Mouse (Mus musculus): ENCODE results near the gene Cfap126. TPM values are rescaled to one million over a fixed set of nuclear protein-coding genes. Genes with fewer than 3 reads are reported as not detected.
A peak's percentile ranks its signal among the peaks of the same experiment; 100 is the strongest.
"Not testable (repeated sequence)": the region's sequence is repeated elsewhere in the genome, so short reads cannot be mapped to it uniquely, and the experiment has no call there.

The Cfap126 gene
- polyA plus RNA-seq, 1 experiment from 2014 or later = 2.1 TPM

DNA sequence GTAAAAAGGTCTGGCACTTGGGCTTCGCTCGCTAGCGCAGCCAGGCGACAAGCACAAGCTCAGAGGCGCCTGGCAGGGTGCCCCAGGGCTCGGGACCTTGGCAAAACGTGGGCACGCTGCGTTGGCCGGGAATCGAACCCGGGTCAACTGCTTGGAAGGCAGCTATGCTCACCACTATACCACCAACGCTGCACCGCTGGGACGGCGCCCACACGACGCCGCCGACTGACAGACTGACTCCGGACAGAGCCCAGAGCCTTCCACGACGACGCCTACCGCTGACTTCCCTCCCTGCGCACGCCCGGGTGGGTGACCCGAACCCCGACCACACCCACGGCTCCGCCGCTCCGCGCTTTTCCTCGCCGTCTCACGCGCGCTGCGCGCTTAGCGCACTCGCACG lies 41.5 kb upstream of the Cfap126 start:
- H3K27me3 ChIP-seq (ENCODE audit: control insufficient read depth, insufficient read depth, low read length) = peaks cover 16% of the 10 kb centered on the region
- H3K4me2 ChIP-seq (ENCODE audit: low read depth, low read length); H3K36me3 ChIP-seq (ENCODE audit: control insufficient read depth, insufficient read depth, low read length); H3K9ac ChIP-seq (ENCODE audit: low read length); H3K27ac ChIP-seq (ENCODE audit: low read length); H3K4me3 ChIP-seq (replicated peaks; ENCODE audit: low read length); H3K9me3 ChIP-seq (replicated peaks; ENCODE audit: control insufficient read depth, low read length); H3K4me1 ChIP-seq (ENCODE audit: control insufficient read depth, insufficient read depth, low read length): not testable (repeated sequence)
- peak; percentile 50; the same call in 1 of the 2 replicates for ATAC-seq (ENCODE audit: insufficient read depth, low FRiP score)
- no CpG with 5 or more reads among the region's 45 CpGs for WGBS

DNA sequence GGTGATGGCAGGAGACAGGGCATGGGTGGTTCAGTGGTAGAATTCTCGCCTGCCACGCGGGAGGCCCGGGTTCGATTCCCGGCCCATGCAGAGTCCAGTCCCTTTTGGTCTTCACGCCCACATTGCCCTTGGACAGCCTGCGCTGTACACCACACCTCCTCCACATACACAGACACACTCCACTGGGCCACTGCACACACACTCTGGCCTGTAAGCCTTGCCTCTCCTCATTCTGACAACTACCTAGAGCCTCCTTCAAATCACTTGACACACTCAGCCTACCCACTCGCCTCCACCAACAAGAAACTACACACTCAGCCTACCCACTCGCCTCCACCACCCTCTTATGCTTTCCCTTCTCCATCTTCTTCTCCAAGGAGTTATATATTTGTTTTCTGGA lies 39.4 kb upstream of the Cfap126 start:
- WGBS = 18% methylated on average over 4 of the region's 10 CpGs
- H3K36me3 ChIP-seq (ENCODE audit: control insufficient read depth, insufficient read depth, low read length); H3K4me3 ChIP-seq (replicated peaks; ENCODE audit: low read length); H3K9ac ChIP-seq (ENCODE audit: low read length); H3K4me1 ChIP-seq (ENCODE audit: control insufficient read depth, insufficient read depth, low read length); H3K27ac ChIP-seq (ENCODE audit: low read length); H3K4me2 ChIP-seq (ENCODE audit: low read depth, low read length); H3K9me3 ChIP-seq (replicated peaks; ENCODE audit: control insufficient read depth, low read length): not testable (repeated sequence)
- peaks cover 21% of the 10 kb centered on the region for H3K27me3 ChIP-seq (ENCODE audit: control insufficient read depth, insufficient read depth, low read length)
- ATAC-seq (ENCODE audit: insufficient read depth, low FRiP score) = peak; percentile 33; the same call in 1 of the 2 replicates

DNA sequence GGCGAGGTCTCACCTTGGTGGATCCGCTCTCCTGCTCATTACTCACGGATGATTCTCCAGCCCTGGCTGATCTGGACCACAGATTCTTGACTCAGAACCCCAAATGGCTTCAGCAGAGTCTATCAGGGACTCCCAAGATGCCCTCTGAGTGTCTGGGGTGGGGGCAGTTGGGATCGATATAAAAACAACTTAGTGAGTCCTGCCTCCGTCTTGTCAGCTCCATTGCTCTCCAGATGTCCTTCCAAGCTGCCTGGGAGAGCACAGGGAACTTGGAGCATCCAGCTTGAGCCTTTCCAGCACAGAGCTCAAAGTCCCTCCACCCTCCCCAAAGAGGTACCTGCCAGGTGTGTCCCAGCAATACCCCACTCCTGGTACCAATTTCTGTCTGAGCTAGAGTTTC lies 37.5 kb upstream of the Cfap126 start:
- H3K4me3 ChIP-seq (replicated peaks; ENCODE audit: low read length); H3K36me3 ChIP-seq (ENCODE audit: control insufficient read depth, insufficient read depth, low read length); H3K27ac ChIP-seq (ENCODE audit: low read length); H3K9ac ChIP-seq (ENCODE audit: low read length); H3K4me2 ChIP-seq (ENCODE audit: low read depth, low read length); H3K9me3 ChIP-seq (replicated peaks; ENCODE audit: control insufficient read depth, low read length); H3K4me1 ChIP-seq (ENCODE audit: control insufficient read depth, insufficient read depth, low read length); ATAC-seq (ENCODE audit: insufficient read depth, low FRiP score): not testable (repeated sequence)
- H3K27me3 ChIP-seq (ENCODE audit: control insufficient read depth, insufficient read depth, low read length) = peaks cover 16% of the 10 kb centered on the region
- 66% methylated on average over 3 of the region's 5 CpGs for WGBS

DNA sequence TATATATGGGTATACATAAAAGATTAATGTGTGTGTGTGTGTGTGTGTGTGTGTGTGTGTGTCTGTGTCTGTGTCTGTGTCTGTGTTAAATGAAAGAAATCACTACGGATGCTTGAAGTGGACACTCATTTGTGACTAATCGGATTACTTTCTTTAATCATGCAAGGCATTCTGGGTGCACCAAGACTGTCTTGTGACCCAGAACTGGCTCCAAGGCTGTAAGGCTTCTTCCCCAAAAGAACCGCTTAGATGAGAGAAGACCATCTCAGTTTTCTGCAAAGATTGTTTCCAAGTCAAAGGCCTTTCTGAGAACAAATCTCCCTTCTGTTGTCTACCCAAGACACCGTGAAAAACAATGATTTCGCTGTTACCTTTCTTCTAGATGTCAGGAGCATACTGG lies 36.5 kb upstream of the Cfap126 start:
- WGBS = 35% methylated on average over 5 of the region's 5 CpGs
- H3K27me3 ChIP-seq (ENCODE audit: control insufficient read depth, insufficient read depth, low read length) = peaks cover 18% of the 10 kb centered on the region
- not testable (repeated sequence) for ATAC-seq (ENCODE audit: insufficient read depth, low FRiP score); H3K27ac ChIP-seq (ENCODE audit: low read length); H3K9ac ChIP-seq (ENCODE audit: low read length); H3K36me3 ChIP-seq (ENCODE audit: control insufficient read depth, insufficient read depth, low read length); H3K4me1 ChIP-seq (ENCODE audit: control insufficient read depth, insufficient read depth, low read length); H3K4me3 ChIP-seq (replicated peaks; ENCODE audit: low read length); H3K9me3 ChIP-seq (replicated peaks; ENCODE audit: control insufficient read depth, low read length); H3K4me2 ChIP-seq (ENCODE audit: low read depth, low read length)

DNA sequence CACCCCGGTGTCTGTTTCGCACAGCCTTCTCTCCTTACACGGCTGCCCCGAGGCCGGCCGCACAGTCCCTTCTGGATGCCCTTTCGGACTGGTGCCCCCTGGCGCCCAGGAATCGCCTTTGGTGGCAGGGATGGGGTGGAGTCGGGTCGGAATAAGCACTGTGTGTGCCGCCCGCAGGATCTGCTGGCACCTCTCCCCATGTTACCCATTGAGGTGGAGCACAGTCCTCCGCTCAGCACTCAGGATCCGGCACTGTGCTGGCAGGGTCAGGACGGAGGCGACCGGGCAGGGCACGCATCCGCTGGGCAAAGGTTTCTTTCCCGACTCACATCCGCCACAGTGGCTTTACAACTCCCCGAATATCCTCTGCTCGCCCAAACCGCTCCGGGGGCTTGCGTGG lies 35.8 kb upstream of the Cfap126 start:
- H3K4me3 ChIP-seq (replicated peaks; ENCODE audit: low read length) = not testable (repeated sequence)
- H3K4me2 ChIP-seq (ENCODE audit: low read depth, low read length) = peak overlapping the region; percentile 27; the same call in 1 of the 2 replicates

DNA sequence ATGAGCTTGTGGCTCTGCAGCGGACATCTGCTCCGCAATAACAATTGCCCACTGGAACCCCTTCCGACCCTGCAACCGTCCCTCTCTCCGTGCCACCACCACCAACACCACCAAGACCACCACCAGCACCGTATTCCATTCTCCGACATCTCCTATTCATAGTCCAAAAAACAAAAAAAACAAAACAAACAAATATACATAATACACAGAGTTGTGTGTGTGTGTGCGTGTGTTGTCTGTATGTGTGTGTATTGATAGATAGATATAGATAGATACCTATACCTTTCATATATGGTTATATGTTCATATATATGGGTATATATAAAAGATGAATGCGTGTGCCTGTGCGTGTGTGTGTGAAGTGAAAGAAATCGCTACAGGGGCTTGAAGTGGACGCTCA lies 35.3 kb upstream of the Cfap126 start:
- Histone ChIP-seq H3K27me3 (ENCODE audit: control insufficient read depth, insufficient read depth, low read length) (peaks cover 18% of the 10 kb centered on the region), H3K4me2 (ENCODE audit: low read depth, low read length) (0 out of 2 replicates have a peak overlapping the region, but pooled peaks have one; percentile 29)
- not testable (repeated sequence) for H3K9ac ChIP-seq (ENCODE audit: low read length); H3K4me3 ChIP-seq (replicated peaks; ENCODE audit: low read length); H3K36me3 ChIP-seq (ENCODE audit: control insufficient read depth, insufficient read depth, low read length); H3K4me1 ChIP-seq (ENCODE audit: control insufficient read depth, insufficient read depth, low read length); ATAC-seq (ENCODE audit: insufficient read depth, low FRiP score); H3K9me3 ChIP-seq (replicated peaks; ENCODE audit: control insufficient read depth, low read length); H3K27ac ChIP-seq (ENCODE audit: low read length)
- WGBS = 20% methylated on average over 12 of the region's 12 CpGs

More for the DNA sequence above, 35.8 kb upstream of the Cfap126 start:
- H3K9ac ChIP-seq (ENCODE audit: low read length); H3K9me3 ChIP-seq (replicated peaks; ENCODE audit: control insufficient read depth, low read length); H3K27ac ChIP-seq (ENCODE audit: low read length); H3K4me1 ChIP-seq (ENCODE audit: control insufficient read depth, insufficient read depth, low read length); H3K36me3 ChIP-seq (ENCODE audit: control insufficient read depth, insufficient read depth, low read length): not testable (repeated sequence)
- 2% methylated on average over 17 of the region's 27 CpGs for WGBS
- ATAC-seq (ENCODE audit: insufficient read depth, low FRiP score) = peak; percentile 4; the same call in 1 of the 2 replicates
- peaks cover 18% of the 10 kb centered on the region for H3K27me3 ChIP-seq (ENCODE audit: control insufficient read depth, insufficient read depth, low read length)

DNA sequence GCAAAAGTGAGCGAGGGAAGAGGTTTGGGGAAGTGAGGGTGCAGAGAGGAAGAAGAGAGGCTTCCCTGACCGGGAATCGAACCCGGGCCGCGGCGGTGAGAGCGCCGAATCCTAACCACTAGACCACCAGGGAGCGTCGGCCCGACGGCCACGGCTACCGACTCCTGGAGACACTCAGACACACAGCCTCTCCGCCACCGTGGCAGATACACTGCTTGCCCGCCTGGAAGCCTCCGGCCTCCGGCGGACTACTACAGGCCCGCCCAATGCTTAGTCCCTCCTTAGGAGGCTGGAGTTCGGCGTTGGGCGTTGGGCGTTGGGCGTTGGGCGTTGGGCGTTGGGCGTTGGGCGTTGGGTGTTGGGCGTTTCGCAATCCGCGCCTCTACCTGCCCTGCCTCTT lies 34.4 kb upstream of the Cfap126 start:
- H3K4me2 ChIP-seq (ENCODE audit: low read depth, low read length) = not testable (repeated sequence)
- WGBS = 0% methylated on average over 1 of the region's 35 CpGs
- ATAC-seq (ENCODE audit: insufficient read depth, low FRiP score) = peak; percentile 59

DNA sequence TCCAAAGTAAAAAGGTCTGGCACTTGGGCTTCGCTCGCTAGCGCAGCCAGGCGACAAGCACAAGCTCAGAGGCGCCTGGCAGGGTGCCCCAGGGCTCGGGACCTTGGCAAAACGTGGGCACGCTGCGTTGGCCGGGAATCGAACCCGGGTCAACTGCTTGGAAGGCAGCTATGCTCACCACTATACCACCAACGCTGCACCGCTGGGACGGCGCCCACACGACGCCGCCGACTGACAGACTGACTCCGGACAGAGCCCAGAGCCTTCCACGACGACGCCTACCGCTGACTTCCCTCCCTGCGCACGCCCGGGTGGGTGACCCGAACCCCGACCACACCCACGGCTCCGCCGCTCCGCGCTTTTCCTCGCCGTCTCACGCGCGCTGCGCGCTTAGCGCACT lies 33.9 kb upstream of the Cfap126 start:
- not testable (repeated sequence) for H3K4me1 ChIP-seq (ENCODE audit: control insufficient read depth, insufficient read depth, low read length); H3K9ac ChIP-seq (ENCODE audit: low read length); H3K27ac ChIP-seq (ENCODE audit: low read length); H3K36me3 ChIP-seq (ENCODE audit: control insufficient read depth, insufficient read depth, low read length); H3K9me3 ChIP-seq (replicated peaks; ENCODE audit: control insufficient read depth, low read length); H3K4me3 ChIP-seq (replicated peaks; ENCODE audit: low read length); H3K4me2 ChIP-seq (ENCODE audit: low read depth, low read length)
- H3K27me3 ChIP-seq (ENCODE audit: control insufficient read depth, insufficient read depth, low read length) = peaks cover 14% of the 10 kb centered on the region
- ATAC-seq (ENCODE audit: insufficient read depth, low FRiP score) = peak; percentile 54
- no CpG with 5 or more reads among the region's 43 CpGs for WGBS

More for the DNA sequence above, 34.4 kb upstream of the Cfap126 start:
- not testable (repeated sequence) for H3K9ac ChIP-seq (ENCODE audit: low read length); H3K4me1 ChIP-seq (ENCODE audit: control insufficient read depth, insufficient read depth, low read length); H3K9me3 ChIP-seq (replicated peaks; ENCODE audit: control insufficient read depth, low read length); H3K4me3 ChIP-seq (replicated peaks; ENCODE audit: low read length); H3K36me3 ChIP-seq (ENCODE audit: control insufficient read depth, insufficient read depth, low read length); H3K27ac ChIP-seq (ENCODE audit: low read length)
- peaks cover 14% of the 10 kb centered on the region for H3K27me3 ChIP-seq (ENCODE audit: control insufficient read depth, insufficient read depth, low read length)

DNA sequence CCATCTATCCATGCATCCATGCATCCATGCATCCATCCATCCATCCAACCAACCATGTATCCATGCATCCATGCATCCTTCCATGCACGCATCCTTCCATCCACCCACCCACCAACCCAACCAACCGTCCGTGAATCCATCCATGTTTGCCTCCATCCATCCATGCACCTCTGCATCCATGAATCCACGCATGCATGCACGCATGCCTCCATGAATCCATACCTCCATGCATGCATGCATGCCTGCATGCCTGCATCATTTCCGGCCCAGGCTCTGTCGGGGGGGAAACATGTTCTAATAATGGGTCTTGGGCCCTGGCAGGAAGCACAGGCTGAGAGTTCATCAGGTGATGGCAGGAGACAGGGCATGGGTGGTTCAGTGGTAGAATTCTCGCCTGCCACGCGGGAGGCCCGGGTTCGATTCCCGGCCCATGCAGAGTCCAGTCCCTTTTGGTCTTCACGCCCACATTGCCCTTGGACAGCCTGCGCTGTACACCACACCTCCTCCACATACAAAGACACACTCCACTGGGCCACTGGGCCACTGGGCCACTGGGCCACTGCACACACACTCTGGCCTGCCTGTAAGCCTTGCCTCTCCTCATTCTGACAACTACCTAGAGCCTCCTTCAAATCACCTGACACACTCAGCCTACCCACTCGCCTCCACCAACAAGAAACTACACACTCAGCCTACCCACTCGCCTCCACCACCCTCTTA lies 32.0 kb upstream of the Cfap126 start:
- not testable (repeated sequence) for H3K4me3 ChIP-seq (replicated peaks; ENCODE audit: low read length); H3K36me3 ChIP-seq (ENCODE audit: control insufficient read depth, insufficient read depth, low read length); H3K4me1 ChIP-seq (ENCODE audit: control insufficient read depth, insufficient read depth, low read length); H3K4me2 ChIP-seq (ENCODE audit: low read depth, low read length); H3K9me3 ChIP-seq (replicated peaks; ENCODE audit: control insufficient read depth, low read length); H3K27ac ChIP-seq (ENCODE audit: low read length); H3K9ac ChIP-seq (ENCODE audit: low read length)
- H3K27me3 ChIP-seq (ENCODE audit: control insufficient read depth, insufficient read depth, low read length) = peaks cover 23% of the 10 kb centered on the region
- 39% methylated on average over 9 of the region's 17 CpGs for WGBS
- ATAC-seq (ENCODE audit: insufficient read depth, low FRiP score) = peak; percentile 23; the same call in 1 of the 2 replicates
